Mouse (Mus musculus) heart, embryonic 12.5 days (tissue): ENCODE data around the gene Nup155. TPM values are rescaled to one million over a fixed set of nuclear protein-coding genes. Genes with fewer than 3 reads are reported as not detected.
"Not testable (repeated sequence)": the region's sequence is repeated elsewhere in the genome, so short reads cannot be mapped to it uniquely, and the experiment has no call there.

Experiments
- ATAC-seq: fragments of 200-750 bp; cut with Nextera tagmentation; 2 replicates; pipeline ENCODE4 v1.8.0; 2017; ENCODE audit warnings: moderate TSS enrichment, moderate library complexity; ENCODE audit not compliant: insufficient number of reproducible peaks, low FRiP score
- H3K27ac ChIP-seq: fragments of 300-500 bp; sonication (generic); 2 replicates; pipeline ENCODE4 v1.5.1; 2016; ENCODE audit warnings: mild to moderate bottlenecking, moderate library complexity; ENCODE audit not compliant: poor library complexity, severe bottlenecking
- H3K27me3 ChIP-seq: fragments of 300-500 bp; sonication (generic); replicated peaks from 2 replicates; pipeline ENCODE4 v1.6.1; 2016; ENCODE audit warnings: mild to moderate bottlenecking, moderate library complexity
- H3K36me3 ChIP-seq: fragments of 300-500 bp; sonication (generic); 2 replicates; pipeline ENCODE4 v1.6.1; 2016; ENCODE audit warnings: mild to moderate bottlenecking, moderate library complexity
- H3K4me1 ChIP-seq: fragments of 300-500 bp; sonication (generic); replicated peaks from 2 replicates; pipeline ENCODE4 v1.6.1; 2016; ENCODE audit warnings: mild to moderate bottlenecking
- H3K4me2 ChIP-seq: fragments of 300-500 bp; sonication (generic); 2 replicates; pipeline ENCODE4 v1.6.1; 2016; ENCODE audit warnings: mild to moderate bottlenecking, moderate library complexity
- H3K4me3 ChIP-seq: fragments of 300-500 bp; sonication (generic); 2 replicates; pipeline ENCODE4 v1.5.1; 2016; ENCODE audit warnings: mild to moderate bottlenecking
- H3K9ac ChIP-seq: fragments of 300-500 bp; sonication (generic); 2 replicates; pipeline ENCODE4 v1.6.1; 2016; ENCODE audit warnings: mild to moderate bottlenecking, moderate library complexity
- H3K9me3 ChIP-seq: fragments of 300-500 bp; sonication (generic); replicated peaks from 2 replicates; pipeline ENCODE4 v1.6.1; 2016; ENCODE audit warnings: mild to moderate bottlenecking, moderate library complexity
- WGBS: fragments of 180-500 bp; shearing (Covaris S2); methylation state at CpG from one replicate; pipeline ENCODE4 v1.1.7; 2016; 5-methylcytosine and 5-hydroxymethylcytosine counted together
- polyA plus RNA-seq: library from polyadenylated mRNA; unstranded; fragments of >200 nt; fragmentation: Nextera tagmentation; extraction: Ambion mirVana; gene quantifications from 2 replicates; pipeline ENCODE4 v1.2.1, GENCODE M21; 2016

Nup155 gene
- polyA plus RNA-seq, 1 experiment from 2014 or later, result 18.0 TPM

DNA sequence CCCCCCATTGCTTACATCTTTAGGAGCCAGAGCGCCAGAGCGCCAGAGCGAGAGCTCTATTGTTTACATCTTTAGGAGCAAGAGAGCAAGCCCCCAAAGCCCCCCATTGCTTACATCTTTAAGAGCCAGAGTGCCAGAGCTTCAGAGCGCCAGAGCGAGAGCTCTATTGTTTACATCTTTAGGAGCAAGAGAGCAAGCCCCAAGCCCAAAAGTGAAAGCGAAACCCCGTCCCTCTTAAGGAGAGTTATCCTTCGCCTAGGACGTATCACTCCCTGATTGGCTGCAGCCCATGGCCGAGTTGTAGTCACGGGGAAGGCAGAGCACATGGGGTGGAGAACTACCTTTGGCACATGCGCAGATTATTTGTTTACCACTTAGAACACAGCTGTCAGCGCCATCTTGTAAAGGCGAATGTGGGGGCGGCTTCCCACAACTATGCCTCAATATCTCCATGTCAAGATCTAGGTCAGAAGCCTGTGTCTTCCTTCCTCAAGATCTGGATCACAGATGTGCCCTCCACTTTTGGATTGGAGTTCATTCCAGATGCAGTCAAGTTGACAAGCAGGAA lies 7.0 kb upstream of the Nup155 start:
- not testable (repeated sequence) for ATAC-seq, H3K4me2 ChIP-seq, H3K36me3 ChIP-seq, H3K27me3 ChIP-seq, H3K9ac ChIP-seq, H3K27ac ChIP-seq, H3K4me3 ChIP-seq, H3K9me3 ChIP-seq, H3K4me1 ChIP-seq
- 87% methylated on average over 15 of the region's 15 CpGs for WGBS

- Histone ChIP-seq H3K9ac (peak overlapping the region; percentile 95), H3K4me3 (peak overlapping the region; percentile 91), H3K27me3 (no peaks in the 10 kb centered on the region), H3K27ac (peak overlapping the region; percentile 79), H3K4me1 (peaks cover 19% of the 10 kb centered on the region), H3K36me3 (peaks cover 12% of the 10 kb centered on the region), H3K4me2 (peak overlapping the region; percentile 86), H3K9me3 (no peaks in the 10 kb centered on the region)
- WGBS, result 51% methylated on average over 19 of the region's 19 CpGs
- no peak for ATAC-seq
These were observed 610 bp upstream of the Nup155 start for GRCm38 (mm10) chr15:8108360-8108965.

DNA sequence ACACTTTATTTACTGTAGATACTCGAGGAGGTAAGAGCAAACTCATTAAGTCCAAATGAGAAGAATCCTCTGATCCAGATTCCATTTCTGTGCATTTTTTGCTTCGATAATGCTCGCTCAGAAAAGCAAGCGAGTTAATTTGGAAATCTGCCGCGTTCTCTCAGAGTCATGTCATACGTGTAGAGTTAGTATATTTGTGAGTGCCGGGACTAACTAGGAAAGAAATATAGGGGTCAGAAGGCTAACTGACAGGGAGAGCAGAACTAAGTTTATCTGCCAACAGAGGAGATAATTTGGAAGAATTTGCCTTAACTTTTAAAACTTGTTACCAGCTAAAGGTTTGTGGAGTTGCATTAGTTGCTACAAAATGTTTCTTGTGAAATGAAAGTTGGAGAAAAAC lies 709 bp downstream of the Nup155 start:
- Histone ChIP-seq H3K36me3 (peaks cover 19% of the 10 kb centered on the region), H3K4me3 (peak overlapping the region; percentile 91), H3K4me2 (peak overlapping the region; percentile 86), H3K9me3 (no peaks in the 10 kb centered on the region), H3K27ac (no peak overlapping the region), H3K27me3 (no peaks in the 10 kb centered on the region), H3K4me1 (peaks cover 19% of the 10 kb centered on the region), H3K9ac (peak overlapping the region; percentile 95)
- WGBS, result 4% methylated on average over 8 of the region's 8 CpGs
- ATAC-seq, result no peak

- Histone ChIP-seq H3K4me2 (no peak overlapping the region), H3K9ac (no peak overlapping the region), H3K9me3 (no peaks in the 10 kb centered on the region), H3K36me3 (peaks cover 79% of the 10 kb centered on the region), H3K27ac (no peak overlapping the region), H3K4me1 (no peaks in the 10 kb centered on the region), H3K4me3 (no peak overlapping the region), H3K27me3 (no peaks in the 10 kb centered on the region)
- no peak for ATAC-seq
- 71% methylated on average over 1 of the region's 1 CpGs for WGBS
These were observed 20.2 kb downstream of the Nup155 start for GRCm38 (mm10) chr15:8129281-8129680.

GRCm38 (mm10) chr15:8131268-8131667 lies 22.2 kb downstream of the Nup155 start:
- Histone ChIP-seq H3K27me3 (no peaks in the 10 kb centered on the region), H3K9me3 (no peaks in the 10 kb centered on the region), H3K36me3 (peaks cover 85% of the 10 kb centered on the region), H3K4me3 (no peak overlapping the region), H3K4me2 (no peak overlapping the region), H3K27ac (no peak overlapping the region), H3K9ac (no peak overlapping the region), H3K4me1 (no peaks in the 10 kb centered on the region)
- WGBS, result 96% methylated on average over 3 of the region's 3 CpGs
- no peak for ATAC-seq

DNA sequence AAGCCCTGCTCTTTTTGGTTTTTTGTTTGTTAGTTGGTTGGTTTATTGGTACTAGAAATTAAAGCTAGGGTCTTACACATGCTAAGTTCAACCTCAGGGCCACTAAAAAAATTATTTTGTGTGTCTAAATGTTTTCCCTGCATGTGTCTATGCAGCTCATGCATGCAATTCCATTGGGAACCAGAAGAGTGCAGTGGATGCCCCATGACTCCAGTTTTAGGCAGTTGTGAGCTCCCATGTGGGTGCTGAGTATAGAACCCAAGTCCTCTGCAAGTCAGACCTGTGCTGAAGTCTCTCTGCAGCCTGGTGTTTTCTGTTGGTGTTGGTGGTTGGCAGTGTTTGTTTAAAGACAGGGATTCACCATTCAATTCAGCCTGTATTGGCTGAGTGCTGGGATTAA lies 22.7 kb downstream of the Nup155 start:
- ATAC-seq, result no peak
- Histone ChIP-seq H3K36me3 (peaks cover 83% of the 10 kb centered on the region), H3K4me3 (no peak overlapping the region), H3K9ac (no peak overlapping the region), H3K4me2 (no peak overlapping the region), H3K27me3 (no peaks in the 10 kb centered on the region), H3K4me1 (no peaks in the 10 kb centered on the region), H3K27ac (no peak overlapping the region), H3K9me3 (no peaks in the 10 kb centered on the region)

- H3K9ac ChIP-seq, result no peak overlapping the region
- WGBS, result 94% methylated on average over 5 of the region's 5 CpGs
These were observed 26.5 kb downstream of the Nup155 start for GRCm38 (mm10) chr15:8135606-8136005.

GRCm38 (mm10) chr15:8161841-8162240 lies 52.8 kb downstream of the Nup155 start:
- H3K4me3 ChIP-seq, result no peak overlapping the region
- H3K4me2 ChIP-seq, result no peak overlapping the region
- 79% methylated on average over 1 of the region's 1 CpGs for WGBS
- H3K4me1 ChIP-seq, result no peaks in the 10 kb centered on the region
- no peak overlapping the region for H3K9ac ChIP-seq
- H3K27ac ChIP-seq, result no peak overlapping the region
- no peaks in the 10 kb centered on the region for H3K9me3 ChIP-seq
- peaks cover 47% of the 10 kb centered on the region for H3K36me3 ChIP-seq
- no peaks in the 10 kb centered on the region for H3K27me3 ChIP-seq
- no peak for ATAC-seq

More at GRCm38 (mm10) chr15:8135606-8136005, 26.5 kb downstream of the Nup155 start:
- Histone ChIP-seq H3K36me3 (peaks cover 88% of the 10 kb centered on the region), H3K4me1 (no peaks in the 10 kb centered on the region), H3K4me3 (no peak overlapping the region), H3K4me2 (no peak overlapping the region), H3K9me3 (no peaks in the 10 kb centered on the region), H3K27ac (no peak overlapping the region), H3K27me3 (no peaks in the 10 kb centered on the region)
- ATAC-seq, result no peak

DNA sequence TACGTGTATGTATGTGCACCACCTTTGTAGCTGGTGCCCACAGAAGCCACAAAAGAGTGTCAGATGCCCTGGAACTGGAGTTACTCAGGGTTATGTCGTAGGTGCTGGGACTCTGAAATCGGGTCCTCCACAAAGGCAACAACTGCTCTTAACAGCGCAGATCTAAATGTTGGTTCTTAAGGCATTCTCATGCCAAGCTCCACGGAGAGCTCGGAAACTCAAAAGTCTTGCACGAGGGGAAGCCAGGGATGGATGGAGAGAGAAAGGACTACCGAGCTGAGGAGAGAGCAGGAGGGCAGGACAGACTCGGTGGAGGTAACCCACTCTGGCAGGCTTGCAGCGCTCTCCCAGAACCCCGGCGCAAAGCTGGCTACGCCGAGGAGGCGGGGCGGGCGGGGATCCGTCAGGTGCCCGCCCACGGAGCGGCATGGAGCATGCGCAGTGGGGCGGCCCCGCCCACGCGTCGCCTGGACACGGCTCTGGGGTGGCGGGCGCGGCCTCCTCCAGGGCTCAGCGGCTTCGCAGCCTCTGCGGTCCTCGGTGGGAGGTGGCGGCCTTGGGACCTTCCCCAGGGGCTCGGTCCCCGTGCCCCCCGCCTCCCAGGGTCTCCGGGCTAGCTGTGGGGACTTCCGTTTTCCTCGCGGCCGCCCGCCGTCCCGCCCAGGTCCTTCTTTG lies 59.7 kb downstream of the Nup155 start, which contains the start of gene Cplane1:
Gene Cplane1 (plus strand): TSS at position 516 of the 675 bp plus-strand sequence.
- Histone ChIP-seq H3K4me2 (peak within 1 kb of the TSS; percentile 76), H3K9me3 (no peaks in the 10 kb centered on the region), H3K4me3 (peak within 1 kb of the TSS; percentile 95), H3K9ac (peak within 1 kb of the TSS; percentile 93), H3K27ac (peak within 1 kb of the TSS; percentile 79), H3K27me3 (no peaks in the 10 kb centered on the region), H3K36me3 (peaks cover 22% of the 10 kb centered on the region), H3K4me1 (no peaks in the 10 kb centered on the region)
- under 1% methylated on average over 32 of the region's 47 CpGs for WGBS
- ATAC-seq, result peak; percentile 99

DNA sequence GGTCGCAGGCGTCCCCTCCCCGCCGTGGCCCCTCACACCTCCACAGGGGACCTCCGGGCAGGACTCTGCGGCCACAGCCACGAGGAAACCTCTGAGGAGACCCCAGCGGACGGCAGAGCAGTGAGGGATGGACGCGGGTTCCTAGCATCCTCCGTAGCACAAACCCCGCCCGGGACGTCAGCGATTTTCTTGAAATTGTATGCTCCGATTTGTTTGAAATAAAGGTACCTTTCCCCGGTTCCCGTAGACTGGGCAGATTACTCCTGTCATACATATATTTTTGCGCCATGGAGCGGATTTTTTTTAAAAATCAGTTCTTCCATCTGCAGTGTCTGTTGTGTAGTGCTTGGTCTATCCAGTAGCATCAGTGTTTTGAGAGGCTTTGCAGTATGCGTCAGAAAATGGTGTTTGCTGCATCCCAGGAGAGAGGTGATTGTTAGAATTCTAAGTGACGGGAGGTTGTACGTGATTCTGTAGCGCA lies 60.2 kb downstream of the Nup155 start:
- peak; percentile 73 for ATAC-seq
- H3K4me1 ChIP-seq, result no peaks in the 10 kb centered on the region
- peak overlapping the region; percentile 93 for H3K9ac ChIP-seq
- peak overlapping the region; percentile 79; the same call in 1 of the 2 replicates for H3K27ac ChIP-seq
- H3K27me3 ChIP-seq, result no peaks in the 10 kb centered on the region
- under 1% methylated on average over 25 of the region's 25 CpGs for WGBS
- H3K36me3 ChIP-seq, result peaks cover 23% of the 10 kb centered on the region
- H3K4me2 ChIP-seq, result peak overlapping the region; percentile 76
- no peaks in the 10 kb centered on the region for H3K9me3 ChIP-seq
- H3K4me3 ChIP-seq, result peak overlapping the region; percentile 95

DNA sequence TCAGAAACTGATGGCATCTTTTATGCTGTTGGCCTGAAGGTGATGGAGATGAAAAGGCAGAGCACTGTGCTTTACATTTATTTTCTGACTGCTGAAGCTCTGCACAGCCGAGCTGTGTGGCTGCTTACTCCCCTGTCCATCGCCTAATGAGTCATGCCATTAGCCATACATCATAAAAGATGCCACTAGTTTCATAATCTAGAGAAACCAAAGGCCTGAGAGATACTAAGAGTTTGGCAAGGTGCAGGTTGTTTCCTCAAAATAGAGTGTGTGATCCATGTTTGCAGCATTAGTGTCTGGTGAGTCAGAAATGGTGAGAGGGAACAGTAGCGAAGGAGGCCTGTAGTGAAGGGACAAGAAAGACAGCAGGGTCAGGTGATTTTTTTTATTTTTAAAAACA lies 80.5 kb downstream of the Nup155 start:
- ATAC-seq, result no peak
- WGBS, result 88% methylated on average over 3 of the region's 3 CpGs
- Histone ChIP-seq H3K4me3 (no peak overlapping the region), H3K4me1 (no peaks in the 10 kb centered on the region), H3K27me3 (no peaks in the 10 kb centered on the region), H3K27ac (no peak overlapping the region), H3K9me3 (no peaks in the 10 kb centered on the region), H3K4me2 (no peak overlapping the region), H3K36me3 (peaks cover 55% of the 10 kb centered on the region), H3K9ac (no peak overlapping the region)
